Comparison of ENCODE assay signal across 8 mouse cellular contexts in genomic region chr10:58383282-58383681, GRCm38 (mm10).
DNase-seq lines count a peak whose midpoint lies in the region; ATAC-seq lines count a peak whose summit lies in the region.

No protein-coding gene starts in this region.

- peak; percentile 66; the same call in 1 of the 2 replicates for ATAC-seq in neural tube, embryonic 12.5 days (ENCODE audit: low FRiP score, low read depth)
- ATAC-seq in erythroid progenitor cell, adult 5-6 weeks (replicated peaks; ENCODE audit: low FRiP score, poor library complexity, severe bottlenecking) = no peak

- H3K27me3 ChIP-seq in heart, embryonic 10.5 days (ENCODE audit: insufficient read depth, poor library complexity, severe bottlenecking) = no peaks in the 10 kb centered on the region
- H3K27me3 ChIP-seq in neural tube, embryonic 12.5 days (replicated peaks) = no peaks in the 10 kb centered on the region

- intact Hi-C loops in left cerebral cortex, postnatal 10 days (cut with DNase I) = no loop called here

- H3K4me3 ChIP-seq in heart, embryonic 10.5 days = no peak overlapping the region; the same call in 1 of the 2 replicates
- no peak overlapping the region for H3K4me3 ChIP-seq in neural tube, embryonic 12.5 days

- no peak overlapping the region for H3K9ac ChIP-seq in neural tube, embryonic 12.5 days

- H3K9me3 ChIP-seq in heart, embryonic 10.5 days = no peaks in the 10 kb centered on the region
- H3K9me3 ChIP-seq in neural tube, embryonic 12.5 days = no peaks in the 10 kb centered on the region

- peak overlapping the region; percentile 87 for H3K27ac ChIP-seq in heart, embryonic 10.5 days
- no peak overlapping the region for H3K27ac ChIP-seq in neural tube, embryonic 12.5 days

- H3K36me3 ChIP-seq in heart, embryonic 10.5 days = no peaks in the 10 kb centered on the region
- no peaks in the 10 kb centered on the region for H3K36me3 ChIP-seq in neural tube, embryonic 12.5 days

- peak; percentile 30 to 32 for DNase-seq in adrenal gland, postnatal 36 days
- DNase-seq in adrenal gland, postnatal 25 days = no peak
- peak; percentile 19 for DNase-seq in thymus, postnatal 0 days (ENCODE audit: low spot score)
- no peak for DNase-seq in thymus, postnatal 36 days
- DNase-seq in heart, embryonic 10.5 days (ENCODE audit: low spot score) = peak; percentile 84
- DNase-seq in left cerebral cortex, postnatal 10 days (ENCODE audit: extremely low spot score in 1 of 2, low spot score in 2 of 2) = peak; percentile 34 to 74

- H3K4me1 ChIP-seq in heart, embryonic 10.5 days = peaks cover 40% of the 10 kb centered on the region
- peaks cover 25% of the 10 kb centered on the region for H3K4me1 ChIP-seq in neural tube, embryonic 12.5 days

- 23% methylated on average over 3 of the region's 3 CpGs for WGBS in heart, embryonic 10.5 days
- 35% methylated on average over 3 of the region's 3 CpGs for WGBS in neural tube, embryonic 12.5 days

- 0 out of 2 replicates have a peak overlapping the region, but pooled peaks have one; percentile 27 for H3K4me2 ChIP-seq in neural tube, embryonic 12.5 days (replicated peaks)

Comparison
In these comparisons a context has a peak if more than half of its experiments do, and no peak if none do; other contexts are left out.
1. DNase-seq: peak in adrenal gland, postnatal 36 days (2 of 2), thymus, postnatal 0 days (single experiment), heart, embryonic 10.5 days (single experiment) and left cerebral cortex, postnatal 10 days (2 of 2); none in adrenal gland, postnatal 25 days (single experiment) and thymus, postnatal 36 days (0 of 2).